Mouse (Mus musculus): ENCODE data around the gene Fgfr2.

GRCm38 (mm10) chr7:132610468-132611318 lies 512.5 kb downstream of the Fgfr2 start, which contains the start of gene Lhpp:
- TF ChIP-seq CTCF (conservative IDR thresholded peaks at IDR 0.05; ENCODE audit: insufficient read depth, insufficient read length, low read depth, low read length) (no peak), POLR2A (IDR thresholded peaks at IDR 0.05; ENCODE audit: low read depth, low read length) (peak; percentile 24)

All from kidney, adult 2 months (tissue).